Mouse (Mus musculus): ENCODE results near the gene Stk11.
A peak's percentile ranks its signal among the peaks of the same experiment; 100 is the strongest.

DNA sequence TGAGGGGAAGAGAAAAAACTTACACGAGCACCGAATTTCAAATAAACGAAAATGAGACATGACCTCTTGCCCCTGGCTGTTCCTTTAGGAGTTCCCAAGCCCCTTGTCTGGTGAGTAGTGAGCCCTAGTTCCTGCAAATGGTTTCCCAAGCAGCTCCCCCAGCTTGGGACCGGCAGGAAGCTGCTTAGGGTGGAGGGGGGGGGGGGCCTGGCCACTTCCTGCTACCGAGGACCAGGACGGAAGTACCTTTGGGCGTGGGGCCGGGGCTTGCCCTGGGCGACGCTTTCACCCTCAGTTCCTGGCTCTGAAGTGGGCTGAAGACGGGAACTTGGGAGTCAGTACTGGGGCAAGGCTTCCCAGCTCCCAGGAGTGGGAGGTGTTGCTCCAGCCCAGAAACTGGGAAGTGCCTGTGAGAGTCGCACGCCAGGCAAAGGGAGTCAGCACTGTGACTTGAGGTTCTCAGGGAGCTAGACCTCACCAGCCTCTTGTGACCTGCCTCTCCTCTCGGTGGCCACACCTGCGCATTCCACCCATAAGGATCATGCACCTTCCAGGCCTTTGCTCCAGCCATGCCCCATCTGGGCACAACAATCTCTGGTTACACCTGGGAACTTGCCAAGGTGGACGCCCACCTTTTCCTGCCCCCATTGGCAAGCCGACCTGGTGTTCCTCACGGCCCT lies 42.8 kb downstream of the Stk11 start:
- TF ChIP-seq TAL1 (conservative IDR thresholded peaks at IDR 0.05; ENCODE audit: low read depth, low read length), result no peak
- 0 out of 2 replicates have a peak, but pooled peaks have one; percentile 69 for TF ChIP-seq POLR2AphosphoS5 (IDR thresholded peaks at IDR 0.05; ENCODE audit: insufficient replicate concordance, low read depth, low read length)
- TF ChIP-seq CTCF (IDR thresholded peaks at IDR 0.05; ENCODE audit: low read depth, low read length), result no peak
- no peak for TF ChIP-seq GATA1 (IDR thresholded peaks at IDR 0.05; ENCODE audit: borderline replicate concordance, low read length)
